Mouse (Mus musculus) lung, embryonic 16.5 days (tissue): ENCODE data around the gene Enah. TPM values are rescaled to one million over a fixed set of nuclear protein-coding genes. Genes with fewer than 3 reads are reported as not detected.

Experiments
- ATAC-seq: fragments of 200-750 bp; cut with Nextera tagmentation; 2 replicates; pipeline ENCODE4 v1.8.0; 2017; ENCODE audit warnings: low read depth, mild to moderate bottlenecking, moderate library complexity
- H3K27ac ChIP-seq: fragments of 300-500 bp; sonication (generic); 2 replicates; pipeline ENCODE4 v1.5.1; 2014; ENCODE audit warnings: mild to moderate bottlenecking, control low read depth, low read length
- H3K27me3 ChIP-seq: fragments of 300-500 bp; sonication (generic); 2 replicates; pipeline ENCODE4 v1.6.1; 2014; ENCODE audit warnings: low read depth, low read length, mixed read lengths; ENCODE audit not compliant: control insufficient read depth, insufficient read depth
- H3K36me3 ChIP-seq: fragments of 300-500 bp; sonication (generic); 2 replicates; pipeline ENCODE4 v1.6.1; 2014; ENCODE audit warnings: low read length; ENCODE audit not compliant: control insufficient read depth, insufficient read depth
- H3K4me1 ChIP-seq: fragments of 300-500 bp; sonication (generic); replicated peaks from 2 replicates; pipeline ENCODE4 v1.6.1; 2014; ENCODE audit warnings: low read length, mixed read lengths; ENCODE audit not compliant: control insufficient read depth, insufficient read depth
- H3K4me2 ChIP-seq: fragments of 300-500 bp; sonication (generic); 2 replicates; pipeline ENCODE4 v1.6.1; 2014; ENCODE audit warnings: low read depth, low read length, control low read depth
- H3K4me3 ChIP-seq: fragments of 300-500 bp; sonication (generic); 2 replicates; pipeline ENCODE4 v1.5.1; 2014; ENCODE audit warnings: mild to moderate bottlenecking, low read length, control low read depth
- H3K9ac ChIP-seq: fragments of 300-500 bp; sonication (generic); 2 replicates; pipeline ENCODE4 v1.6.1; 2014; ENCODE audit warnings: low read length, control low read depth
- H3K9me3 ChIP-seq: fragments of 300-500 bp; sonication (generic); 2 replicates; pipeline ENCODE4 v1.6.1; 2016; ENCODE audit warnings: low read length; ENCODE audit not compliant: control insufficient read depth
- WGBS: fragments of 180-500 bp; shearing (Covaris S2); extraction: QIAGEN DNeasy Blood & Tissue Kit; methylation state at CpG from one replicate; pipeline ENCODE4 v1.1.7; 2014; 5-methylcytosine and 5-hydroxymethylcytosine counted together
- polyA plus RNA-seq: library from polyadenylated mRNA; unstranded; fragments of >200 nt; fragmentation: Nextera tagmentation; extraction: Ambion mirVana; gene quantifications from 2 replicates; pipeline ENCODE4 v1.2.1, GENCODE M21; 2015

The Enah gene
- polyA plus RNA-seq, 1 experiment from 2014 or later: 10.3 TPM

- no peak overlapping the region for H3K4me3 ChIP-seq
- ATAC-seq: no peak
Observed at GRCm38 (mm10) chr1:181863431-181863830, 156.4 kb downstream of the Enah start.

GRCm38 (mm10) chr1:181862676-181863374 is 157.0 kb downstream of the Enah start:
- H3K27me3 ChIP-seq: no peaks in the 10 kb centered on the region
- WGBS: 54% methylated on average over 16 of the region's 16 CpGs
- H3K27ac ChIP-seq: no peak overlapping the region
- ATAC-seq: no peak
- no peak overlapping the region for H3K9ac ChIP-seq
- H3K4me2 ChIP-seq: no peak overlapping the region
- H3K36me3 ChIP-seq: no peaks in the 10 kb centered on the region
- H3K4me3 ChIP-seq: no peak overlapping the region
- peaks cover 9% of the 10 kb centered on the region; the same call in 1 of the 2 replicates for H3K4me1 ChIP-seq
- H3K9me3 ChIP-seq: no peaks in the 10 kb centered on the region

More at GRCm38 (mm10) chr1:181863431-181863830, 156.4 kb downstream of the Enah start:
- no peaks in the 10 kb centered on the region for H3K27me3 ChIP-seq
- H3K36me3 ChIP-seq: no peaks in the 10 kb centered on the region
- H3K27ac ChIP-seq: no peak overlapping the region
- 34% methylated on average over 8 of the region's 8 CpGs for WGBS
- H3K9ac ChIP-seq: no peak overlapping the region
- H3K4me1 ChIP-seq: peaks cover 9% of the 10 kb centered on the region; the same call in 1 of the 2 replicates
- H3K4me2 ChIP-seq: no peak overlapping the region
- no peaks in the 10 kb centered on the region for H3K9me3 ChIP-seq

GRCm38 (mm10) chr1:181861181-181861902 is 158.4 kb downstream of the Enah start:
- H3K4me1 ChIP-seq: peaks cover 9% of the 10 kb centered on the region; the same call in 1 of the 2 replicates
- WGBS: 73% methylated on average over 2 of the region's 2 CpGs
- no peak overlapping the region for H3K4me2 ChIP-seq
- no peaks in the 10 kb centered on the region for H3K27me3 ChIP-seq
- H3K9ac ChIP-seq: no peak overlapping the region
- H3K27ac ChIP-seq: peak overlapping the region; percentile 31
- no peaks in the 10 kb centered on the region for H3K36me3 ChIP-seq
- no peaks in the 10 kb centered on the region for H3K9me3 ChIP-seq
- H3K4me3 ChIP-seq: no peak overlapping the region
- ATAC-seq: no peak

GRCm38 (mm10) chr1:181860659-181861058 is 159.1 kb downstream of the Enah start:
- no peaks in the 10 kb centered on the region for H3K9me3 ChIP-seq
- no peak overlapping the region for H3K9ac ChIP-seq
- peaks cover 9% of the 10 kb centered on the region; the same call in 1 of the 2 replicates for H3K4me1 ChIP-seq
- H3K27ac ChIP-seq: peak overlapping the region; percentile 44
- peak; percentile 87 for ATAC-seq
- no peak overlapping the region for H3K4me2 ChIP-seq
- no peaks in the 10 kb centered on the region for H3K36me3 ChIP-seq
- WGBS: 6% methylated on average over 5 of the region's 5 CpGs
- H3K4me3 ChIP-seq: no peak overlapping the region
- no peaks in the 10 kb centered on the region for H3K27me3 ChIP-seq

GRCm38 (mm10) chr1:181856329-181856728 is 163.5 kb downstream of the Enah start:
- ATAC-seq: no peak
- Histone ChIP-seq H3K27me3 (no peaks in the 10 kb centered on the region), H3K4me2 (no peak overlapping the region), H3K4me3 (no peak overlapping the region), H3K9ac (no peak overlapping the region), H3K9me3 (no peaks in the 10 kb centered on the region), H3K36me3 (no peaks in the 10 kb centered on the region), H3K27ac (no peak overlapping the region), H3K4me1 (peaks cover 21% of the 10 kb centered on the region)
- 81% methylated on average over 2 of the region's 2 CpGs for WGBS

GRCm38 (mm10) chr1:181854829-181855228 is 165.0 kb downstream of the Enah start:
- 94% methylated on average over 2 of the region's 2 CpGs for WGBS

GRCm38 (mm10) chr1:181853081-181853736 is 166.6 kb downstream of the Enah start:
- no peaks in the 10 kb centered on the region for H3K27me3 ChIP-seq
- 8% methylated on average over 20 of the region's 21 CpGs for WGBS
- H3K4me3 ChIP-seq: peak overlapping the region; percentile 33
- H3K9me3 ChIP-seq: no peaks in the 10 kb centered on the region
- no peaks in the 10 kb centered on the region for H3K36me3 ChIP-seq
- peak; percentile 83 for ATAC-seq
- H3K4me2 ChIP-seq: peak overlapping the region; percentile 60
- peak overlapping the region; percentile 78 for H3K27ac ChIP-seq
- peaks cover 17% of the 10 kb centered on the region for H3K4me1 ChIP-seq
- H3K9ac ChIP-seq: peak overlapping the region; percentile 50

More at GRCm38 (mm10) chr1:181854829-181855228, 165.0 kb downstream of the Enah start:
- H3K4me1 ChIP-seq: peaks cover 17% of the 10 kb centered on the region
- H3K36me3 ChIP-seq: no peaks in the 10 kb centered on the region
- H3K4me2 ChIP-seq: no peak overlapping the region
- no peak overlapping the region for H3K27ac ChIP-seq
- H3K9ac ChIP-seq: no peak overlapping the region
- H3K9me3 ChIP-seq: no peaks in the 10 kb centered on the region
- H3K27me3 ChIP-seq: no peaks in the 10 kb centered on the region
- no peak overlapping the region for H3K4me3 ChIP-seq
- ATAC-seq: no peak

GRCm38 (mm10) chr1:181852466-181852865 is 167.3 kb downstream of the Enah start:
- peak overlapping the region; percentile 50 for H3K9ac ChIP-seq
- H3K9me3 ChIP-seq: no peaks in the 10 kb centered on the region
- 30% methylated on average over 13 of the region's 13 CpGs for WGBS
- H3K4me1 ChIP-seq: peaks cover 17% of the 10 kb centered on the region
- ATAC-seq: peak; percentile 46
- H3K27ac ChIP-seq: peak overlapping the region; percentile 78
- H3K27me3 ChIP-seq: no peaks in the 10 kb centered on the region
- no peaks in the 10 kb centered on the region for H3K36me3 ChIP-seq
- H3K4me2 ChIP-seq: peak overlapping the region; percentile 60
- H3K4me3 ChIP-seq: peak overlapping the region; percentile 33
